Mouse (Mus musculus) layer of hippocampus, postnatal 14 days (tissue): Measurements from ENCODE around the gene Rpp25. TPM values are rescaled to one million over a fixed set of nuclear protein-coding genes. Genes with fewer than 3 reads are reported as not detected.

Experiments
- DNase-seq, 2 experiments: peaks; one replicate each; pipeline ENCODE4 v3.0.0; 2021 to 2022; ENCODE audit warnings: low spot score in 2 of 2, mixed read lengths in 1 of 2
- total RNA-seq, 2 experiments: library from RNA; stranded (reverse); gene quantifications; 2 replicates each; pipeline ENCODE4 v1.2.3; 2021

The Rpp25 gene
- total RNA-seq, 2 experiments from 2014 or later, result 8.0 to 12.2 TPM

DNA sequence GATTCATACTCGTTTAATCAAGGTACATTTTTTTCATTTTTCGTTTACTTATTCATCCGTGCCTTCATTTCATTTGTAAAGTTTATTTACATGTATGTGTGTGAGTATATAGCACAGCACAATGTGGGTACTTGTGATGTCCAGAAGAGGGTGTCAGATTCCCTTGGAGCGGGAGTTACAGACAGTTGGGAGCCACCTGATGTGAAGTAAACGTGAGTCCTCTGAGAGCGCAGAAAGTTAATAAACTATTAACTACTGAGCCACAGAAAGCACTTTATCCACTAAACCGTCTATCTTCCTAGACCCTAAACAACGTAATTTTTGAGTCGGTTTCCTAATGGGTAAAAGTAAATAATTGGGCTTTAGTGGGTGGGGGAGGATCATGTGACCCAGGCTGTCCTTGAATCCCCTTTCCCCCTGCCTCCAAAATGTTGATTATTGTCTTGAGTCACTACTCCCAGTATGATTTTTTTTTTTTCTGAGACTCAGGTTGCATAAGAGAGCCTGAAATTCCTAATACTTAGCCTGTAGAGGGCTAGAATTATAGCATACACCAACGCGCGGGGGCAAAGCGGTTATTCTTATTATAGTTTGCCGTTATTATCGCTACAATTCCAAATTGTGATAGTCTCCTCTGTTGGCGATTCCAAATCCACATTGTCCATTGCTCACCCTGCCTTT is 16.7 kb downstream of the Rpp25 start:
- no peak for DNase-seq

DNA sequence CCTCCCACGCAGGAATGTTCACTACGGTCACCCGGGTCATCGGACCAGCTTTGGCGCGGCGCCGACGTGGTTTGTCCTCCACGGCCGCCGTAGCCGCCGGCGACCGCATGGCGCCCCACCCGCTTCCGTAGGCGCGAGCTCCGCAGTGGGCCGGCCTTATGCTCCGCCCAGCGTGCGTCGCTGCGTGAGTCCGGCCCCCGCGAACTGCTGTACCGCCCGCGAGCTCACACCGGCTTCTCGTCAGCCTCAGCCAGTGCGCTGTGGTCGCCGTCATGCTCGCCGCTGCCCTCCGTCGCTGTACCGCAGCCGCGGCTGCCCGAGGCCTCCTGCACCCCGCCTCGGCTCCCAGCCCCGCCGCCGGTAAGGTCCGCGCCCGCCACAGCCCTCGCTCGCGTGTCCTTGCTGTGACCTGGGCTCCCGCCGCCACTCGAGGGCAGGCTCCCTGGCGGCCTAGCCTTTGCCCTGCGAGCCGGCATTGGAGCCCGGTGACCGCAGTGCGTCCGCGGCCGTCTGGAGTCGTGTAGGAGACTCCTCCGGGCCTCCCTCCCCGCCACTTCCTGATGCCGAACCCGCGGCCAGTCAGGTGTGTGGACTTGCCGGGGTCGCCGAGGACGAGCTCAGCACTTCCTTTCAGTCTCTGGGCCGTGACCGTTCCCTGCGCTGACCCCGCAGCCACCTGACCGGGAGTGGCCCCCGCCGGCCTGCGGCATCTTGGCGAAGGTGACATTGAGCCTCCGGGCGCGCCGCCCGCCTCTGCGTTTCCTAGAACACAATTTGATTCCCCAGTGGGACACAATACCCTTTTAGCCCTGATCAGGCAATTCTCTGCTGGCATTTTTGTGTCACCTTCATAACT is 17.5 kb downstream of the Rpp25 start, which contains the start of gene Cox5a:
Gene Cox5a (plus strand): TSS at position 219 of the 856 bp plus-strand sequence.
- peak; percentile 92 to 94 for DNase-seq

DNA sequence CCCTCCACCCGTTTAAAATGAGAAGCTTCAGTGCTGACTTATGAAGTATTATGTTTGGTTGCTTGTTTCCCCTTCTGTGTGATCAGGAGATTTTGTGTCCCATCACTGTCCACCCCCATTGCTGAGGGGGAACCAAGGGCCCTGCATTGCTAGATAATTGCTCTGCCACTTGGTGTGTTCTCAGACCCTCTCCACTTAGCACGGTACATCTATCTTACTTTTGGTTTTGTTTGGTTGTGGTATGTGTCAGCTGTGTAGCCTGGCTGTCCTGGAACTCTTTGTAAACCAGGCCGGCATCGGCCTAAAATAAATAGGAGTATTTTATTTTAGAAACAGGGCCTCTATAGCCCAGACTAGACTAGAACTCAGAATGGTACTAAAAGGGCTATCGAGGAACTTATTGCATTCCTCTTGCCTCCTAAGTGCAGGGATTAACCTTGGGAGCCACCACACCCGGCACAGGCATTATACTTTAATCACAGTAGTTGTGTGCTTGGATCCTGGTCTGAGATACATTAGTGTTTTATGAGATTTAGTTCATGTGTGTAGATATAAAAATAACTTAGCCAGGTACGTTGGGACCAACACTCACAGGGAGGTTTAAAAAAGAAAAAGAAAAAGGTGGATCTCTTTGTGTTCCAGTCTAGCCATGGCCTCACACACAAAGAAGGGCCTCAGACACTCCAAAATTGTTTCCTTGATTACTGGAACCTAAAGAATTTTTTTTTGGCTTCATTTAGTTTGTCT is 18.5 kb downstream of the Rpp25 start:
- no peak for DNase-seq

DNA sequence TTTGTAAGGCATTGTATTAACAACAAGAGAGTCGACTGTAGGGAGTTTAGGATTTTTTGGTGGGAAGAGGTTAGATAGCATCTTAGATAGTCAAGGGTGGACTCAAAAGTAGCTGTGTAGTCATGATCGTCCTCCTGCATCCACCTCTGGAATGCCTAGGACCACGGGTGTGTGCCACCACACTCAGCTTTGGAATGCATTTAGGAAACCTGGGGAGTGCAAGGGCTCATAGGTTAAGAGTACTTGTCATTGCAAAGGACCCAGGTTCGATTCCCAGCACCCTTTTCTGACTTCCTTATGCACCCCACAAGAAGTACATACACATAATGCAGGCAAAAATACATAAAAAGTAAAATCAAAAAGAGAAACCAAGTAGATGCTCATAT is 19.0 kb downstream of the Rpp25 start:
- no peak for DNase-seq

DNA sequence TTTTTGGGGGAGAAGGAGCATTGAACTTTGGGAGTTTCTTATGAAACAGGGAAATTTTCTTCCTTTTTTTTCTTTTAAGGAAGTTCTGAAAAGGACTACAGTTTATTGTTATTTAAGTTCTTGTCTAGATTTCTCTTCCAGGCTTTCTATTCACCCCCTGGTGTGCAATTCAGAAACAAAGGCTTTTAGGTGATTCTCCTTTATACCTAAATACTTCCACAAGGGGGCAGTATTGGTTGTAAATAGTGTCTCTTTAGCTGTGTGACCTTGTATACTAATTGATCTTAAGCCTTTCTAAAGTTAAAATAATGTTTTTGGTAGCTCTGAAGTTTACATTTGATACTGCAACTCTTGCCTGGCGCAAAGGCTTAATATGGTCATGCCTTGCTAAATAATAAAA is 19.9 kb downstream of the Rpp25 start:
- DNase-seq, result no peak

DNA sequence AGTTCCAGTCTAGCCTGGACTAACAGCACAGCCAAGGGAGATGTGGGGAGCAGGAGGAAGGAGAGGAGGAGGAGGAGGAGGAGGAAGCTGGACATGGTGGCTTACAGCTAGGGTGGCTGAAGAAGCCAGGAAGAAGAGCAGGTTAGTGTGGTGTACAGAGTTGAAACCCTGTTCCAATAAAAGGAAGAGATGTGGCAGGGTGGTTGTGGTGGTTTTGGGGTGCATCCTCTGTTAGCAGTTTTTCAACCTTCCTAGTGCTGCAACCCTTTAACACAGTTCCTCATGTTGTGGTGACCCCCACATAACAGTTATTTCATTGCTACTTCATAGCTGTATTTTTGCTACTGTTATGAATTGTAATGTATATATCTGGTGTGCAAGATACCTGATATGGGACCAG is 20.6 kb downstream of the Rpp25 start:
- DNase-seq, result no peak

DNA sequence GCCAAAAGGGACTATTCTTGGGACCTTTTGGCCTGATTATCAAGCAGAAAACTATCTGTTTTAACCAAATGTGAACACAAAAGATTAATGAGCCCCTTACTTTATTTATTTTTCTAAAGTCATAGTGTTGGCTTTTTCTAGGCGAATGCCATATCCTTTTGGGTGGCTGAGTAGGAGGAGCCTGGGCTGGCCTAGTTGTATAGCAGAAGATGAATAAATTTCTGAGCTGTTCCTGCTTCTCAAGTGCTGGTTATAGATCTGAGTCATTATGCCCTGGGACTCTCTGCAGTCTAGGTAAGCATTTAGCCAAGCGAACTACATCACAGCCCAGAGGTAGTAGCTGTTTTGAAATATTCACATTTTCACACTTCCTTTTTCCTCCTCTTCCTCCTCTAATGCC is 21.7 kb downstream of the Rpp25 start:
- DNase-seq, result no peak

DNA sequence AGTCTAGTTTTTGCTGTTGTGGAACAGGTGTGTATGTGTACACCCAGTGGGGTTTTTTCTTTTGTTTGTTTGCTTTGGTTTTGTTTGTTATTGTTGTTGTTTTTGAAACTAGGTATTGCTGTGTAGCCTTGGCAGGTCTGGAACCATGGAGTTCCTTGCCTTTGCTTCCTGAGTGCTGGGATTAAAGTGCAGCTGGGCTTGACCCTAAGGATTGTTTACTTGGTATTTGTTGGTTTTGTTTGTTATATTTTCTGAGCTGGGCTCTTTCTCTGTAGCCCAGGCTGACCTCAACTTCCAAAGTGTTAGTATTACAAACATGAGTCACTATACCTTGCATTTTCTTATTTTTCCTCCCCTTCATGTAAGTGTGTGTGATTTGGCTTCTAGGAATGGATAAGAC is 22.6 kb downstream of the Rpp25 start:
- no peak for DNase-seq

DNA sequence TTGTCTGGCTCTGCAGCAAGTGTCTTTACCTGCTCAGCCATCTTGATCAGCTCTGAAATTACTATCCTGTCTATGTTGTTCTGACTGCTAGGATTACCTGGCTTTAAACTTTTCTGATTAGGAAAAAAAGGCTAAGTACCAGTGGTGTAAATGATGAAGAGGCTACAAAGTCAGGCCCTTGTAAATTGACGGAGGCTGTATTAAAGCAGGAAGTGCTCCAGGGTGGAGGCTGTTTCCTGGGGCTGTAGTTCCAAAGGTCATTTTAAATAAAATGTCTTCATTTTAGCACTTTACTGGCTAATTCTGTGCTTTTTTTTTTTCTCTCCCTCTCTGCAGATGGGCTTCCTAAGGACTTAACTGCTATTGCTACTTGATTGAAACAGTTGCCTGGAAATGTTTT is 28.1 kb downstream of the Rpp25 start:
- no peak for DNase-seq

DNA sequence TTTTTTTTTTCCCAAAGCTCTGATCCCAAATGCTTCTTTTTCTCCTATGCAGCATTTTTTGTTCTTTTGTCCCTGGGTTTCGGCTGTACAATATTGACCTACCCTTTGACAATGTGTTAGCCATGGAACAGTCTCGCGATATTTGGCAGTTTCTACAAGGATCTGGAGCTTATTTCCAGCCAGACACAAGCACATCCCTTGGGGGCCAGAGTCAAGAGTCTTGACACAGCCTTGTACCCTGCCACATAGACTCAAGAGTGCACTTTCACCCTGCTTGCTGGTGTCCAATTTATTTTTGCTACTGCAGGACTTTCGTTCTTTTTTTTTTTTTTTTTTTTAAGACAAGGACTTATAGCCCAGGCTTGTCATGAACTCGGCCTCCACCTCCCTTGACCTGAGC is 32.5 kb downstream of the Rpp25 start:
- DNase-seq, result no peak

DNA sequence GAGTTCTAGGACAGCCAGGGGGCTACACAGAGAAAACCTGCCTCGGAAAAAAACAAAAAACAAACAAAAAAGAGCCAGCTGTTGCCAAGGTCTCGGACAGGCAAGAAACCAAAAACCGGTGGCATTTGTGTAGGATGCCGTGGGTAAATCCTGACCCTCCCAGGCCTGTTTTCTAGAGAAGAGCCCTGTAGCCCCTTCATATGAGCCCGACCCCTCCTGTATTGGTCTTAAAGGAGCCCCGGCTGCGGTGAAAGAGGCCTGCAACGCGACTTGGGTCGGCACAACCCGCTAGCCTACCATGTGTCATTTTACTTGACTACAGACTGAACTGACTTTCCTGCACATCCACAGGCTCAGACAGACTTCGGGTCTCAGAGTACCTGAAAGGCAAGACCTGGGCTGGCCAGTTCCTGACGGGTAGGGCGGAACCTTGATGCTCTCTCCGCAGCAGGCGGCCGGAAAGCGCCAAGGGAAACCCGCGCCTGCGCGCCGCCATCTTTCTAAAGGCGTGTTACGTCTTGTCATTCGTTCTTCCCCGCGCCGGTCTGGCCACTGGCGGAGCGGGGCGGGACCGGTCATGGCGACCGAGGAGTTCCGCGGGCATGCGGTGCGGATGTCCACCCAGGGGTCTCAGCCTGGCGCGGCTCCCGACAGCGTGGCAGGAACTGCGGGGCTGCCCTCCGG is 33.4 kb downstream of the Rpp25 start, which contains the start of gene Fam219b:
Gene Fam219b (plus strand): TSS at position 485 of the 684 bp plus-strand sequence.
- peak; percentile 91 to 94 for DNase-seq

DNA sequence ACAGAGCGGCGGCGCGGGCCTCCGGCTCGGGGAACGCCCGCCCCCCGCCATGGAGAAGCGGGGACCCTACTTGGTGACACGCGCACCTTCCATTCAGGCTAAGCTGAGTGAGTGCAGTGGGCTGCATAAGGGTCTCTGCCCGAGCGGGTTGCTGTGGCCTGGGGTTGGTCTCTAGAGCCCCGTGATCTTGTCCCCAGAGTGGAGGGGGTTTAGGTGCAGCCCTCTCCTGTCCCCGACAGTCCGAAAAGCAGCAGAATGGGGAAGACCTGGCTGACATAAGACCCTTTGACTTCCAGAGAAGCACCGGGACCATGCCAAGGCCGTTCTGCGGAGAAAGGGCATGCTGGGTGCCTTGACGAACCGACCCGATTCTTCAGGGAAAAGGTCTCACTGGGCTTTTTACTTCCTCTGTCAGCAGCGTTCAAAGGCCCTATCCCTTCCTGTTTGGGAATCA is 33.9 kb downstream of the Rpp25 start:
- DNase-seq, result peak in 1 of 2 experiments; percentile 47

DNA sequence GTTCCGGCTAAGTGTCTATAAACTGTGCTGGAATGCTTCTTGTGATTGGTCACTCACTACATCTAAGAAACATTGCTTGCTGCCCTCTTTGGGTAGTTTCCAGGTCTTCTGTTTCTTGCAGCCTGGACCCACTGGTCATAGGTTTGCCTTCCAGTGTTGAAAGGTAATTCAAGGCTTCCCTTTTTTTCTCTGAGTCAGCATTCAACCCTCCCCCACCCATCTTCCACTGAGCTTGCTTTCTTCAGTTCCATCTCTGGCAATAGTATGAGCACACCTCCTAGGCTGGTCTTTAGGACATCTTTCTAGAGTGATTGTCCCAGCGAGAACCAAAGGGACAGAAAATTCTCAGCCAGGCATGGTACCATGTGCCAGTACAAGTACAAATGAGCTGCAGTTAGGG is 35.7 kb downstream of the Rpp25 start:
- no peak for DNase-seq

DNA sequence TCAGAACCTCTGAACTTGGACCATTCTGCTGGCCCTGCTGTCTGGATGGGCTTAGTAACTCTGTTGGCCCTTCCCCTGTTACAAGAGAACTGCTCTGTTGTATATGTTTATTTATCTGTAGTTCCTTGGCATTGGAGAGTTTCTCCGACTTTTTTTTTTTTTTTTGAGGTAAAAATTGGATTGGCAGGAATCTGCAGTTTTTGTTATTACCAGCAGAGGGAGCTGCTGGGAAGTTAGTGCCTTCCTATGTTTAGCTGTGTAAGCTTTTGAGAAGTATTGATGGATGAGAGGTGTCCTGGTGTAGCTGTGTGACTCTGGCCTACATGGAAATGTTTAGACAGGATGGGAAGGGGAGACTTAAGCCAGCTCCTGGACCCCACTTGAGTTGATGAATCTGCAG is 37.5 kb downstream of the Rpp25 start:
- DNase-seq, result peak; percentile 58 to 68

DNA sequence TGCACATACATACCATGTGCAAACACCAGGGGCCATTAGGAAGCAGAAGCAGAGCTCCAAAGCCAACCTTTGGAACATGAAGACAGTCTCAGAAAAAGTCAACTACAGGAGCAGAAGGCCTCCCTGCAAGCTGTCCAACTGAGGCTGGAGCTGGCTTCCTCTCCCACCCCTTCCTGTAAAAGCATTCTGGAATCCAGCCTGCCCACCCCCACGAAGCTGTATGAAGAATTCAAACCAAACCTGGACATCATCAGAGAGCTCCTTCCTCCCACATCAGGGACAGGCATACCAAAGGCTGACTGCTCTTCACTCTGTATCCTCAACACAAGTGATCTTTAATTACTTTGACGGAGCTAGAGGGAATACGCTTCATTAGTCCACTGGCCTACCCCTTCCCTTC is 40.1 kb downstream of the Rpp25 start:
- DNase-seq, result no peak

DNA sequence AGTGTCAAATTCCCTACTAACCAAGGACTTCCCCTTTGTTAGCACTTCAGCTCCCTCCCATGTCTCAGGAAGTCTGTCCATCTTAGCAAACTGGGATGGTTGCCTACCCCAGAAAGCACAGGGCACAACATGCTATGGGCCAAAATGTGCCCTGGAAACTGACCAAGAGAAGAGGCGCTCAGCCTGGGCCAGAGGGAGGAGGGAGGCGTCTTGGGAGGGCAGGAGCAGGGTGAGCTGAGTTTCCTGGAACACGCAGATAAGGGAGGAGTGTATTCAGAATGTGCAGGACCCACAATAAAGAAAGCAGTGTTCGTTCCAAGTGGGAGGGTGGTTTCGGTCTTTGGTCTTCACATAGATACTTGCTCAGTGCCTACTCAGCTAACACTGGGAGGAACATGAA is 43.5 kb downstream of the Rpp25 start:
- DNase-seq, result no peak

DNA sequence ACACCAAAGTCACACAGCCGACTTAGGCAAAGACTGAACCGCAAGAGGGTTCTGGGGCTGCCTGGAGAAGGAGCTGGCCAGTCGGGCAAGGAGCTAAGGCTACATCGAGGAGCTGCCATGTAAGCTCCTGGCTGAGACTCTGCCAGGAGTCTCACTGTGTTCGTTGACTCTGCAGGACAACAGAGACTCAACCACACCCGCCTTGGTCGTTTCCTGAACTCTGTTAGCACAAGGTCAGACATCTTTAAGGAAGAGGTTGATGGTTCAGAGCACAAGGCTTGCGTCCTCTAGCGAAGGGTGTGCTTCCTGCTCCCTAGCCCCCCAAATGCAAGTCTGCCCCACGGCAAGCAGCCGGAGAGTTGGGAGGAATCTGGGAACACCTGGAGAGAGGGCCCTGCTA is 44.0 kb downstream of the Rpp25 start:
- no peak for DNase-seq

DNA sequence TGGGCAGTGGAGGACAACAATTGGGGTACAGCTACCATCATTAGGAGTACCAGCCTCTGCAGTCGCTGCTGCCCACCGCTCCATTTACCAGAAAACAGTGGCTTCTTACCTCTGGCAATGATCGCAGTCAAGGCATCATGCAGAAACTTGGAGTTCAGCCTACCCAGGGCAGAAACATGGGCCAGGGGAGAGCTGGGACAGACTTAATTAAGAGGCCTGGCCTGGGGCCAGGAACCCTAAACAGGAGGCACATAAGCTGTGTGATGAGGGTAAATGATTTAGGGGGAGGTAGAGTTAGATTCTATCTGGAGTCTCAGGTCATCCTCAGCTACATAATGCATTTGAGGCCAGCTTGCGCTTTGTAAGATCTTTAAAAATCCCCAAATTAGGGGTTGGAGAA is 45.4 kb downstream of the Rpp25 start:
- DNase-seq, result no peak

DNA sequence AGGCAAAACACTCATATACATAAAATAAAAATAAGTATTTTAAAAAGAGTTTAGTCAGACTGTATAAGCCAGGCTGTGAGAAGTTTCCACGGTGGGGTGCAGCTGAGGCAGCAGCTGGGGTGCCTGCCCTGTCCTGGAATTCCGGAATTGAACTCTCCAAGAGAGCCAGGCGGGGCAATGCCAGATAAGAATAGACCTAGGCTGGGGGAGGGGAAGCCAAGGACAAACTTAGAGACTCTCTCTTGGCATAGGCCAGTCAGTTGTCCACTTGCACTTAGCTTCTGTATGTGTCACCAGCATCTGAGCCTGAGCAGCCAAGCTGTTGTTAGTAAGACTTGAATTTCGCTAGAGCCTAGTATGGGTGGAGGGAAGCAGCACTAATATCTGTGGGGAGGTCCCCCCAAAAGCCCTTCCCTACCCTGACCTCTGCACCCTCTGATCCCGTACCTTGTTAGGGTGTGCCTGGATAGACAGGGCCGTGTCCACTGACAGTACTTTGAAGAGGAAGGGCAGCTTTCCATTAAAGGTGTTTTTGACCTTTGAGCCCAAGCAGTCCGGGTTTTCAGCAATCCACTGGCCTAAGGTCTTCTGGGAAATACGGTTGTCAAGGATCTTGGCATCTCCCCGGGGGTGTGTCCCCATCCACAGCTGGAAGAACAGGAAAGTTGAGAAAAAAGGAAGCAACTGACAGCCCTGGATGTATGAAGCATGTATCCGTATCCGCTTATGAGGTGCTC is 46.5 kb downstream of the Rpp25 start:
- DNase-seq, result no peak

DNA sequence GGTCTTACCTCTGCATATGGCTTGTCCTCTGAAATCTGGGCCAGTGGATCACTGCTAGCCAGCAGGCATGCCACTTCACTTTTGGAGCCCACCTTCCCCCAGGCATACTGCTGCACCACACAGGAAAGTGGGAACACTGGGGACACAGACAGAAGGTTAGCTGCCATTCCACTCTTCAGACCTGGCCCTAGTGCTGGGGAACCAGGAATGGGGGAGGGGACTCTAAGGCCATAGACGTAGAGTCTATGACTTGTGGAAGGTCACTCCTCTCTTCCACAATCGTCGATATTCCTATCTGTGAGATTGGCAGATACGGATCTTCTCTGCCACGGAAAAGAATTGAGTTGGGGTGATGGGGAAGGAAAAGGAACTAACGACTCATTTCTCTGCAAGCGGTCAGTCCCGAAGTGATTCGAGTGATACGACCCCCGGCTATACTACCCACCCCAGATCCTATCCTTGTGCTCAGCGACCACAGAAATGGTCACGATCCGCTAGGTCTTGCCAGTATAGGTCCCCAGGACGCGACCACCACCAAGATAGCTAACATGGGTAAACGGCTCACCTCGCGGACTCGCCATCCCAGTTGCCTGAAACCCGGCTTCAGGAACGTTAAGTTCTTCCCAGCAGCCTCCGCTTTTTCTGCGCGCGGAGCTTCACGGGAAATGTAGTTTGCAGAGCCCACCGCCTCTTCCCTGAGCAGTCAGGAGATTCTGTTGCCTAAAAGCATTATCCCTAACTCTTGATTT is 48.5 kb downstream of the Rpp25 start, which contains the start of gene Mpi:
Gene Mpi (minus strand): TSS at position 625 of the 749 bp plus-strand sequence.
- DNase-seq, result peak; percentile 65 to 81
